Mouse (Mus musculus): ENCODE data around the gene Hebp1. TPM values are rescaled to one million over a fixed set of nuclear protein-coding genes. Genes with fewer than 3 reads are reported as not detected.
A peak's percentile ranks its signal among the peaks of the same experiment; 100 is the strongest.

Hebp1 gene
- polyA plus RNA-seq, 1 experiment from 2014 or later: 7.6 TPM

DNA sequence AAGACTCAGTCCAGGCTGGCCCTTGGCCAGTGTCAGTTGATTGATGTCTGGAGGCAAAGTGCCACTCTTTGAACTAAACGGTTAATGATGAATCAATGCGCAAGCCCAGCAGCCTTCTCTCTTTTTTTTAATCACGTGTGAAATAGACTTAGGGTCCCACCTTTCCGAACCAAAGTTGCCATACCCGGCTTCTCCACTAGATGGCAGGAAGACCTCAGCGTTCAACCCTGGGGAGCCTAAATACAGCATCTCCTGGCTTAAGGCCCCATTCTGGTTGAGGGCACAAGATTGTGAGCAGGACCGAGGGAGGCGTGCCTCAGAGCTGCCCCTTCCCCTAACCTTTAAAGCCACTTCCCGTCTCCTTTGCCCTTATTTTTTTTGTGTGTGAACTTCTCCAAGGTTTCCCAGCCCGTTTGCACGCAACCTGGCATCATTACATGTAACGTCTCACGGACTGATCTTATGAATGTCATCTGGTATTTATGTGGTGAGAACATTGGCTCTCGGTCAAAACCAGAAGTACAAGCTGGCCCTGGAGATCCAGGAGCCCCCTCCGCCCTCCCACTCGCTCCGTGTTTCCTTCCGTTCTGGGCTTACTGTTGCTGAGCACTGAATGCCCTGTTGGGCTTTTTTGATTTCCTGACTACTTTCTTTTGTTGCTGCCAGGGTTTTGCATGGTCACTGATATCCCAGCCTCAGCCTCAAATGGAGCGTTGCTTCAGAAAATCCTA lies 109.9 kb downstream of the Hebp1 start:
- Histone ChIP-seq H3K27me3 (ENCODE audit: poor library complexity, severe bottlenecking) (peaks cover 9% of the 10 kb centered on the region; the same call in 1 of the 2 replicates), H3K4me3 (no peak overlapping the region), H3K4me1 (peaks cover 14% of the 10 kb centered on the region), H3K9me3 (no peaks in the 10 kb centered on the region), H3K27ac (no peak overlapping the region; the same call in 1 of the 2 replicates), H3K36me3 (replicated peaks) (no peaks in the 10 kb centered on the region)
- peak; percentile 86 for DNase-seq (ENCODE audit: extremely low spot score, low spot score)
- 39% methylated on average over 19 of the region's 19 CpGs for WGBS

Other genes starting within 250 kb of the Hebp1 start
- 2.5 and 3.1 TPM in 2 replicates for gene Apold1, start 216.3 kb downstream of the Hebp1 start, polyA plus RNA-seq (2016; fragmentation: Nextera tagmentation; extraction: Ambion mirVana)
- gene Ddx47, start 186.4 kb downstream of the Hebp1 start, polyA plus RNA-seq (2016; fragmentation: Nextera tagmentation; extraction: Ambion mirVana): 115 and 116 TPM in 2 replicates
- gene Gprc5a, start 132.4 kb downstream of the Hebp1 start, polyA plus RNA-seq (2016; fragmentation: Nextera tagmentation; extraction: Ambion mirVana): 3.8 and 4.0 TPM in 2 replicates
- 0.11 TPM in 1 of 2 replicates, not detected in the other for gene Gprc5d, start 79.7 kb downstream of the Hebp1 start, polyA plus RNA-seq (2016; fragmentation: Nextera tagmentation; extraction: Ambion mirVana)
- 23.3 and 25.4 TPM in 2 replicates for gene Fam234b, start within 50 bp of the Hebp1 start, polyA plus RNA-seq (2016; fragmentation: Nextera tagmentation; extraction: Ambion mirVana)
- gene Gsg1, start 56.3 kb upstream of the Hebp1 start, polyA plus RNA-seq (2016; fragmentation: Nextera tagmentation; extraction: Ambion mirVana): 0.16 TPM in 1 of 2 replicates, not detected in the other
- not detected in 2 replicates for gene Pbp2, start 112.4 kb upstream of the Hebp1 start, polyA plus RNA-seq (2016; fragmentation: Nextera tagmentation; extraction: Ambion mirVana)
- gene Emp1, start 164.5 kb upstream of the Hebp1 start, polyA plus RNA-seq (2016; fragmentation: Nextera tagmentation; extraction: Ambion mirVana): 3.4 and 5.1 TPM in 2 replicates

All from forebrain, embryonic 10.5 days (tissue).